Mouse (Mus musculus) liver, embryonic 14.5 days (tissue): Measurements from ENCODE around the gene Fam193a. TPM values are rescaled to one million over a fixed set of nuclear protein-coding genes. Genes with fewer than 3 reads are reported as not detected.

Source experiments
- ATAC-seq: fragments of 200-750 bp; cut with Nextera tagmentation; 2 replicates; pipeline ENCODE4 v1.8.0; 2017; ENCODE audit warnings: moderate number of reproducible peaks, mild to moderate bottlenecking, moderate library complexity; ENCODE audit not compliant: insufficient read depth
- DNase-seq, 3 experiments: peaks; one replicate each; pipeline ENCODE4 v3.0.0-alpha.2; 2012 to 2013; ENCODE audit warnings: low read depth in 3 of 3, low spot score in 3 of 3
- H3K27ac ChIP-seq: fragments of 300-500 bp; sonication (generic); 2 replicates; pipeline ENCODE4 v1.5.1; 2014; ENCODE audit warnings: moderate library complexity, mild to moderate bottlenecking, control low read depth, inconsistent platforms
- H3K27me3 ChIP-seq: fragments of 300-500 bp; sonication (generic); 2 replicates; pipeline ENCODE4 v1.6.1; 2014; ENCODE audit warnings: mild to moderate bottlenecking, low read length, moderate library complexity; ENCODE audit not compliant: control insufficient read depth, insufficient read depth
- H3K36me3 ChIP-seq: fragments of 300-500 bp; sonication (generic); replicated peaks from 2 replicates; pipeline ENCODE4 v1.6.1; 2014; ENCODE audit warnings: low read depth; ENCODE audit not compliant: control insufficient read depth, insufficient read depth
- H3K4me1 ChIP-seq, 2 experiments: fragments of 200-500 bp in 1 of 2; fragments of 300-500 bp in 1 of 2; sonication (generic) in 1 of 2; replicated peaks; 2 replicates each; pipeline ENCODE4 v1.6.1; 2012 to 2014; ENCODE audit warnings: antibody characterized with exemption in 1 of 2, inconsistent platforms in 1 of 2, low read length in 1 of 2; ENCODE audit not compliant: control insufficient read depth in 2 of 2, insufficient read depth in 2 of 2
- H3K4me2 ChIP-seq: fragments of 300-500 bp; sonication (generic); 2 replicates; pipeline ENCODE4 v1.6.1; 2014; ENCODE audit warnings: low read depth, mild to moderate bottlenecking, control low read depth, moderate library complexity
- H3K4me3 ChIP-seq, 2 experiments: fragments of 200-500 bp in 1 of 2; fragments of 300-500 bp in 1 of 2; sonication (generic) in 1 of 2; 2 replicates each; pipeline ENCODE4 v1.5.1; 2012 to 2014; ENCODE audit warnings: low read depth in 2 of 2, low read length in 2 of 2, mild to moderate bottlenecking in 2 of 2, control low read depth in 1 of 2, inconsistent platforms in 1 of 2, moderate library complexity in 1 of 2; ENCODE audit not compliant: insufficient read depth in 1 of 2
- H3K9ac ChIP-seq: fragments of 300-500 bp; sonication (generic); replicated peaks from 2 replicates; pipeline ENCODE4 v1.6.1; 2014; ENCODE audit warnings: mild to moderate bottlenecking, control low read depth, moderate library complexity
- H3K9me3 ChIP-seq: fragments of 300-500 bp; sonication (generic); 2 replicates; pipeline ENCODE4 v1.6.1; 2016; ENCODE audit warnings: low read length, mixed read lengths; ENCODE audit not compliant: control insufficient read depth
- CTCF ChIP-seq: IDR thresholded peaks from 2 replicates; pipeline ENCODE4 v1.5.1; 2016; ENCODE audit warnings: antibody characterized with exemption, low read depth, control low read depth
- EP300 ChIP-seq: IDR thresholded peaks from 2 replicates; pipeline ENCODE4 v1.6.1; 2016; ENCODE audit warnings: antibody characterized with exemption, low read depth
- WGBS: fragments of 180-500 bp; shearing (Covaris S2); extraction: QIAGEN DNeasy Blood & Tissue Kit; methylation state at CpG from one replicate; pipeline ENCODE4 v1.1.7; 2014; ENCODE audit not compliant: insufficient replicate concordance; 5-methylcytosine and 5-hydroxymethylcytosine counted together
- polyA plus RNA-seq, 2 experiments: library from polyadenylated mRNA; depleted of rRNA in 1 of 2; stranded (reverse) in 1 of 2; unstranded in 1 of 2; fragments of >200 nt; fragmentation: Nextera tagmentation in 1 of 2; extraction: Ambion mirVana in 1 of 2; gene quantifications; 2 replicates each; pipeline versions ENCODE4 v1.2.1 to v1.2.3; 2012 to 2014

Gene Fam193a
- polyA plus RNA-seq, 2 experiments = 2.9 to 6.4 TPM

DNA sequence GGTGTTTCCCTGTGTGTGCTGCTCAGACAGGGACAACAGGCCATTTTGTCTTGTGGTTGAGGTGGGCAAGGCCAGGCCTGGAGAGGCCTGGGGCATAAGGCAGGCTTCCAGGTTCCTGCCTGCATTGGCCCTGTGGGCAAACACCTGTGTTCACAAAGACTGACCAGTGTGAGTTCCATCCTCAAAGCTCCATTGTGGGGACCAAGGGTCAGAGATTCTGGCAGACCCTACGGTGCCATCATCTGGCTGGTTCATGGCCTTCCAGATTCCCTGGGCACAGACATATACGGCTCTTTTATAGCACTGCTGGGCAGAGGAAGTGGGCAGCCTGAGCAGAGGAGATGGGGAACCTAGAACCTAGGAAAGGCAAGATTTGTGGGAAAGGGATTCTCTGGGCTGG is 157.6 kb downstream of the Fam193a start:
- DNase-seq (no peak), ATAC-seq (no peak)
- Histone ChIP-seq H3K4me2 (no peak overlapping the region; the same call in 1 of the 2 replicates), H3K36me3 (no peaks in the 10 kb centered on the region), H3K9ac (no peak overlapping the region), H3K4me1 (peaks cover 7 to 30% of the 10 kb centered on the region in 2 experiments), H3K4me3 (no peak overlapping the region), H3K27ac (no peak overlapping the region), H3K9me3 (no peaks in the 10 kb centered on the region), H3K27me3 (no peaks in the 10 kb centered on the region; the same call in 1 of the 2 replicates)
- 82% methylated on average over 2 of the region's 2 CpGs for WGBS
- TF ChIP-seq CTCF = no peak
- TF ChIP-seq EP300 = no peak

DNA sequence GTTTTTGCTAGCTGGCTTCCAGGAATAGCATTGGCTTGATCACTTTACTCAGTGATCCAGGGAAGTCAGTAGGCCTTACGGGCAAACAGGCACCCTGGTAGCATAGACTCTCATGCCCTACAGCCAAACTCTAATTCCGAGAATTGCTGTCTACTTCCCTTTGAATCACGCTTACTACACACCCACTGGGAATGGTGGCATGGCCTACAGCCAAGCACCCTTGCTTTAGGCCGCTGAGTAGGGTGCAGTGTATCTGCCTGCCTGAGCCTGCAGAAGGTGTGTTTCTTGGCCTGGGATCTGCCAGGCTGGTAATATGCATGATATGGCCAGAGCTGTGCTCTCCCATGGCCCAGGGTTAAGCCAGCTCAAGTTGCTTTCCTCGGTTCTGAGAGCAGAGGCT is 159.0 kb downstream of the Fam193a start:
- Histone ChIP-seq H3K36me3 (no peaks in the 10 kb centered on the region), H3K4me3 (no peak overlapping the region), H3K27ac (no peak overlapping the region), H3K4me1 (peaks cover 7 to 33% of the 10 kb centered on the region in 2 experiments), H3K27me3 (no peaks in the 10 kb centered on the region; the same call in 1 of the 2 replicates), H3K4me2 (no peak overlapping the region), H3K9ac (no peak overlapping the region), H3K9me3 (no peaks in the 10 kb centered on the region)
- TF ChIP-seq EP300 (no peak), CTCF (no peak)
- ATAC-seq (no peak), DNase-seq (no peak)
- 61% methylated on average over 5 of the region's 5 CpGs for WGBS

DNA sequence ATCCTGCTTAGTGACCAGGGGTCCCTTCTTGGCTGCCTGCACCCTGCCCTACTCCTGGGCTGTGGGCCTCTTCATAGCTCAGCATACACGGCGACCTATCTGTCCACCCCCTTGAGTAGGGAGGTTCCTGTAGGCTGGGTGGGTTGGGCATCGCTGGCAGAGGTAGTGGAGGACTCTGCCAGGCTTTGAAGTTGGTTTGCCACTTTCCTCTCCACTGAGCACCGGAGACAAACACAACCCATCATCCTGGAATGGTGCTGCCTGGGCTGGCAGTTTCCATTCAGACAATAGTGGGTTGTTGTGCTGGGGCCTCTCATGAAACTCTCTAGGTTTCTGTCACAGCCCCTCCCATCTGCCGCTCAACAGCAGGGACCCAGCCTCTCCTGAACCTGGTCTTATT is 160.4 kb downstream of the Fam193a start:
- Histone ChIP-seq H3K27me3 (no peaks in the 10 kb centered on the region; the same call in 1 of the 2 replicates), H3K4me1 (peaks cover 7 to 33% of the 10 kb centered on the region in 2 experiments), H3K9me3 (no peaks in the 10 kb centered on the region), H3K9ac (no peak overlapping the region), H3K27ac (no peak overlapping the region), H3K4me3 (no peak overlapping the region), H3K36me3 (no peaks in the 10 kb centered on the region), H3K4me2 (no peak overlapping the region)
- 59% methylated on average over 5 of the region's 5 CpGs for WGBS
- ATAC-seq (no peak), DNase-seq (no peak)
- TF ChIP-seq CTCF (no peak), EP300 (no peak)

DNA sequence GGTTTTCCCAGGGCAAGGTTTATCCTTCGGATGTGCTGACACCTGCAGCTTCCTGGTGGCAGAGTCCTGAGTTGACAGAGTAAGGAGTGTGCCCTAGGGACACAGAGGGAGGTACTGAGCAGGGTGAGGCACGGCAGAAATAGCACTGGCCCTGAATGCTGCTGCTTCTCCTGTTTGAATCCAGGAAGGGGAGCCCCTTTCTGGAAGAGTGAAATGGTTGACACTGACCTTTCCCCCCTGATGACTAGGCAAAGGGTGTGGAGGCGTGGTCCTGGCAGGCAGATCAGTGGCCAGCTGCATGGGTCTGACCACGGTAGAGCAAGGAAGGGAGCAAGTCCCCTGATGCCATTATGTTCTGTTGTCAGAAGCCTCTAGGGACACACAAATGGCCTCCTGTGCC is 161.0 kb downstream of the Fam193a start:
- no peak overlapping the region for H3K9ac ChIP-seq
- no peaks in the 10 kb centered on the region; the same call in 1 of the 2 replicates for H3K27me3 ChIP-seq
- ATAC-seq = no peak
- peaks cover 7 to 33% of the 10 kb centered on the region in 2 experiments for H3K4me1 ChIP-seq
- H3K27ac ChIP-seq = no peak overlapping the region
- H3K4me2 ChIP-seq = no peak overlapping the region
- no peaks in the 10 kb centered on the region for H3K36me3 ChIP-seq
- WGBS = 24% methylated on average over 4 of the region's 4 CpGs
- H3K4me3 ChIP-seq = no peak overlapping the region
- no peak for DNase-seq
- TF ChIP-seq EP300 = no peak
- TF ChIP-seq CTCF = 0 out of 2 replicates have a peak, but pooled peaks have one; percentile 6
- H3K9me3 ChIP-seq = no peaks in the 10 kb centered on the region

DNA sequence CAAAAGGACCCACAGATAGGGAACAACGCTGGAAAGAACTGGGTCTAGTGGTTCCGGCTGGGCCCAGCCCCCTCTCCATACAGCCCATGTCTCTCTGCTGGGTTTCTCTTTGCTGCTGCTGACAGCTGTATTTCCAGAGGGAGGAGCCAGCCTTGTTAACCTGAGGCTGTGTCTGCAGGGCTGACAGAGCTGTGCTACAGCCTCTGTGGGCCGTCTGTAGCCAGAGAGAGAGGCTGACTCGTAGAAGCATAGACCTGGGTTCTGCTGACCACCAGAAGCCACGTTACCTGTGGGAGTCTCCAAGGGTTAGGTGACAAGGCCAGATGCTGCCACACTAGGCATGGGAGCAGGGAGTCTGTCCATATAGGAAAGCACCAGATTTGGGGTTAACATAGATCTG is 163.3 kb downstream of the Fam193a start:
- peaks cover 0 to 20% of the 10 kb centered on the region in 2 experiments; a peak in 3 of 4 replicates for H3K4me1 ChIP-seq
- H3K4me3 ChIP-seq = no peak overlapping the region
- DNase-seq (no peak), ATAC-seq (no peak)
- no peak overlapping the region for H3K9ac ChIP-seq
- no peak for TF ChIP-seq EP300
- TF ChIP-seq CTCF = no peak
- H3K27ac ChIP-seq = no peak overlapping the region
- H3K27me3 ChIP-seq = no peaks in the 10 kb centered on the region
- H3K36me3 ChIP-seq = no peaks in the 10 kb centered on the region
- no peaks in the 10 kb centered on the region for H3K9me3 ChIP-seq
- 67% methylated on average over 5 of the region's 5 CpGs for WGBS
- H3K4me2 ChIP-seq = no peak overlapping the region
